Mouse (Mus musculus) layer of hippocampus, adult 9-10 months (tissue): ENCODE measurements around the gene Psmb6.

Experiments used
- DNase-seq: peaks from one replicate; pipeline ENCODE4 v3.0.0; 2022; ENCODE audit warnings: low spot score

The Psmb6 gene

GRCm38 (mm10) chr11:70571641-70572040, 46.5 kb downstream of the Psmb6 start:
- DNase-seq: no peak

- DNase-seq: no peak
Measured at GRCm38 (mm10) chr11:70572348-70572902, 47.3 kb downstream of the Psmb6 start.

GRCm38 (mm10) chr11:70573872-70574271, 48.7 kb downstream of the Psmb6 start:
- DNase-seq: no peak

GRCm38 (mm10) chr11:70577201-70577600, 52.0 kb downstream of the Psmb6 start:
- DNase-seq: no peak
